Mouse (Mus musculus): Measurements from ENCODE around the gene Ypel5. TPM values are rescaled to one million over a fixed set of nuclear protein-coding genes. Genes with fewer than 3 reads are reported as not detected.

The Ypel5 gene
- polyA plus RNA-seq, 1 experiment from 2014 or later, result 96.8 TPM

- no peak overlapping the region for H3K4me3 ChIP-seq (ENCODE audit: low read depth, low read length)
- H3K4me2 ChIP-seq (replicated peaks; ENCODE audit: low read depth), result no peak overlapping the region
- no peak overlapping the region for H3K9ac ChIP-seq (ENCODE audit: low read depth, low read length)
- H3K36me3 ChIP-seq (ENCODE audit: control insufficient read depth, insufficient read depth), result no peaks in the 10 kb centered on the region
- H3K27ac ChIP-seq (ENCODE audit: low read depth, low read length), result no peak overlapping the region
- H3K27me3 ChIP-seq (replicated peaks; ENCODE audit: control insufficient read depth, insufficient read depth, low read length), result no peaks in the 10 kb centered on the region
- ATAC-seq, result no peak
- no peaks in the 10 kb centered on the region for H3K4me1 ChIP-seq (replicated peaks; ENCODE audit: control insufficient read depth, insufficient read depth, low read length)
- no peaks in the 10 kb centered on the region for H3K9me3 ChIP-seq (ENCODE audit: control insufficient read depth)
- 69% methylated on average over 1 of the region's 1 CpGs for WGBS
- no peak for TF ChIP-seq CTCF (IDR thresholded peaks at IDR 0.05; ENCODE audit: low read depth)
Measured at GRCm38 (mm10) chr17:72881804-72882203, 45.6 kb downstream of the Ypel5 start.

- Histone ChIP-seq H3K27ac (ENCODE audit: low read depth, low read length) (no peak overlapping the region), H3K9ac (ENCODE audit: low read depth, low read length) (no peak overlapping the region), H3K9me3 (ENCODE audit: control insufficient read depth) (no peaks in the 10 kb centered on the region), H3K4me3 (ENCODE audit: low read depth, low read length) (no peak overlapping the region), H3K4me1 (replicated peaks; ENCODE audit: control insufficient read depth, insufficient read depth, low read length) (no peaks in the 10 kb centered on the region), H3K36me3 (ENCODE audit: control insufficient read depth, insufficient read depth) (no peaks in the 10 kb centered on the region), H3K27me3 (replicated peaks; ENCODE audit: control insufficient read depth, insufficient read depth, low read length) (no peaks in the 10 kb centered on the region), H3K4me2 (replicated peaks; ENCODE audit: low read depth) (no peak overlapping the region)
- ATAC-seq, result no peak
- 29% methylated on average over 20 of the region's 20 CpGs for WGBS
- TF ChIP-seq CTCF (IDR thresholded peaks at IDR 0.05; ENCODE audit: low read depth), result peak; percentile 83
Measured at GRCm38 (mm10) chr17:72889556-72890397, 53.5 kb downstream of the Ypel5 start.

GRCm38 (mm10) chr17:72890398-72890898 lies 54.2 kb downstream of the Ypel5 start:
- Histone ChIP-seq H3K27me3 (replicated peaks; ENCODE audit: control insufficient read depth, insufficient read depth, low read length) (no peaks in the 10 kb centered on the region), H3K9me3 (ENCODE audit: control insufficient read depth) (no peaks in the 10 kb centered on the region), H3K27ac (ENCODE audit: low read depth, low read length) (no peak overlapping the region), H3K4me1 (replicated peaks; ENCODE audit: control insufficient read depth, insufficient read depth, low read length) (no peaks in the 10 kb centered on the region), H3K4me2 (replicated peaks; ENCODE audit: low read depth) (no peak overlapping the region), H3K9ac (ENCODE audit: low read depth, low read length) (no peak overlapping the region), H3K36me3 (ENCODE audit: control insufficient read depth, insufficient read depth) (no peaks in the 10 kb centered on the region), H3K4me3 (ENCODE audit: low read depth, low read length) (no peak overlapping the region)
- no peak for ATAC-seq
- TF ChIP-seq CTCF (IDR thresholded peaks at IDR 0.05; ENCODE audit: low read depth), result no peak
- WGBS, result 72% methylated on average over 8 of the region's 8 CpGs

- H3K4me3 ChIP-seq (ENCODE audit: low read depth, low read length), result no peak overlapping the region
- H3K27ac ChIP-seq (ENCODE audit: low read depth, low read length), result no peak overlapping the region
- H3K36me3 ChIP-seq (ENCODE audit: control insufficient read depth, insufficient read depth), result no peaks in the 10 kb centered on the region
- H3K4me1 ChIP-seq (replicated peaks; ENCODE audit: control insufficient read depth, insufficient read depth, low read length), result no peaks in the 10 kb centered on the region
- no peaks in the 10 kb centered on the region for H3K27me3 ChIP-seq (replicated peaks; ENCODE audit: control insufficient read depth, insufficient read depth, low read length)
- WGBS, result 88% methylated on average over 6 of the region's 6 CpGs
- no peak for ATAC-seq
- no peak overlapping the region for H3K4me2 ChIP-seq (replicated peaks; ENCODE audit: low read depth)
- TF ChIP-seq CTCF (IDR thresholded peaks at IDR 0.05; ENCODE audit: low read depth), result no peak
- no peak overlapping the region for H3K9ac ChIP-seq (ENCODE audit: low read depth, low read length)
- no peaks in the 10 kb centered on the region for H3K9me3 ChIP-seq (ENCODE audit: control insufficient read depth)
Measured at GRCm38 (mm10) chr17:72891556-72891955, 55.3 kb downstream of the Ypel5 start.

- TF ChIP-seq CTCF (IDR thresholded peaks at IDR 0.05; ENCODE audit: low read depth), result no peak
- 93% methylated on average over 3 of the region's 3 CpGs for WGBS
- Histone ChIP-seq H3K27me3 (replicated peaks; ENCODE audit: control insufficient read depth, insufficient read depth, low read length) (no peaks in the 10 kb centered on the region), H3K4me2 (replicated peaks; ENCODE audit: low read depth) (no peak overlapping the region), H3K9me3 (ENCODE audit: control insufficient read depth) (no peaks in the 10 kb centered on the region), H3K4me3 (ENCODE audit: low read depth, low read length) (no peak overlapping the region), H3K27ac (ENCODE audit: low read depth, low read length) (no peak overlapping the region), H3K4me1 (replicated peaks; ENCODE audit: control insufficient read depth, insufficient read depth, low read length) (no peaks in the 10 kb centered on the region), H3K9ac (ENCODE audit: low read depth, low read length) (no peak overlapping the region), H3K36me3 (ENCODE audit: control insufficient read depth, insufficient read depth) (no peaks in the 10 kb centered on the region)
- no peak for ATAC-seq
Measured at GRCm38 (mm10) chr17:72895506-72895905, 59.3 kb downstream of the Ypel5 start.

GRCm38 (mm10) chr17:72897076-72897475 lies 60.8 kb downstream of the Ypel5 start:
- TF ChIP-seq CTCF (IDR thresholded peaks at IDR 0.05; ENCODE audit: low read depth), result no peak
- no peak overlapping the region for H3K4me3 ChIP-seq (ENCODE audit: low read depth, low read length)
- no peak overlapping the region for H3K4me2 ChIP-seq (replicated peaks; ENCODE audit: low read depth)
- ATAC-seq, result no peak
- H3K9me3 ChIP-seq (ENCODE audit: control insufficient read depth), result no peaks in the 10 kb centered on the region
- no peaks in the 10 kb centered on the region for H3K27me3 ChIP-seq (replicated peaks; ENCODE audit: control insufficient read depth, insufficient read depth, low read length)
- H3K27ac ChIP-seq (ENCODE audit: low read depth, low read length), result no peak overlapping the region
- H3K4me1 ChIP-seq (replicated peaks; ENCODE audit: control insufficient read depth, insufficient read depth, low read length), result no peaks in the 10 kb centered on the region
- no peak overlapping the region for H3K9ac ChIP-seq (ENCODE audit: low read depth, low read length)
- 62% methylated on average over 7 of the region's 7 CpGs for WGBS
- H3K36me3 ChIP-seq (ENCODE audit: control insufficient read depth, insufficient read depth), result no peaks in the 10 kb centered on the region
